Mouse (Mus musculus): ENCODE measurements at regions not wholly inside any gene's neighbourhood (a gene's known extent, or its start where the extent isn't known, plus 50 kb on each side); places are given as distances from the start of the nearest gene placed in this dataset.

GRCm38 (mm10) chr4:99503221-99503744 lies 152.8 kb upstream of the Foxd3 start:
- no peak for TF ChIP-seq POLR2A (IDR thresholded peaks at IDR 0.05; ENCODE audit: insufficient read depth, low read length)
- TF ChIP-seq CTCF (IDR thresholded peaks at IDR 0.05; ENCODE audit: low read depth, low read length): no peak
- no peak for TF ChIP-seq EP300 (IDR thresholded peaks at IDR 0.05; ENCODE audit: insufficient read depth, low read depth, low read length)
- H3K27me3 ChIP-seq (ENCODE audit: control insufficient read depth, insufficient read depth, low read length, poor library complexity, severe bottlenecking): no peaks in the 10 kb centered on the region
- no peak overlapping the region for H3K4me3 ChIP-seq (ENCODE audit: low read depth, low read length)
- H3K4me1 ChIP-seq (ENCODE audit: control insufficient read depth, insufficient read depth, low read length): no peaks in the 10 kb centered on the region
- H3K36me3 ChIP-seq (ENCODE audit: control insufficient read depth, insufficient read depth, low read length, poor library complexity, severe bottlenecking): no peaks in the 10 kb centered on the region
- H3K9ac ChIP-seq (ENCODE audit: low read depth, poor library complexity, severe bottlenecking): no peak overlapping the region
- H3K27ac ChIP-seq (ENCODE audit: insufficient read depth, low read length): no peak overlapping the region
- H3K9me3 ChIP-seq (replicated peaks; ENCODE audit: control insufficient read depth, insufficient read depth, low read length, poor library complexity, severe bottlenecking): no peaks in the 10 kb centered on the region

- no peaks in the 10 kb centered on the region for H3K4me1 ChIP-seq (ENCODE audit: control insufficient read depth, insufficient read depth, low read length)
Observed at GRCm38 (mm10) chr4:99511993-99512392, 144.1 kb upstream of the Foxd3 start.

GRCm38 (mm10) chr4:99516883-99517282 lies 139.2 kb upstream of the Foxd3 start:
- no peak overlapping the region for H3K9ac ChIP-seq (ENCODE audit: low read depth, poor library complexity, severe bottlenecking)
- no peak overlapping the region for H3K4me3 ChIP-seq (ENCODE audit: low read depth, low read length)
- no peak overlapping the region for H3K27ac ChIP-seq (ENCODE audit: insufficient read depth, low read length)
- H3K4me1 ChIP-seq (ENCODE audit: control insufficient read depth, insufficient read depth, low read length): no peaks in the 10 kb centered on the region
- TF ChIP-seq POLR2A (IDR thresholded peaks at IDR 0.05; ENCODE audit: insufficient read depth, low read length) (no peak), CTCF (IDR thresholded peaks at IDR 0.05; ENCODE audit: low read depth, low read length) (peak; percentile 62)
- no peaks in the 10 kb centered on the region for H3K36me3 ChIP-seq (ENCODE audit: control insufficient read depth, insufficient read depth, low read length, poor library complexity, severe bottlenecking)
- no peaks in the 10 kb centered on the region for H3K9me3 ChIP-seq (replicated peaks; ENCODE audit: control insufficient read depth, insufficient read depth, low read length, poor library complexity, severe bottlenecking)
- no peaks in the 10 kb centered on the region for H3K27me3 ChIP-seq (ENCODE audit: control insufficient read depth, insufficient read depth, low read length, poor library complexity, severe bottlenecking)

More at GRCm38 (mm10) chr4:99511993-99512392, 144.1 kb upstream of the Foxd3 start:
- H3K27me3 ChIP-seq (ENCODE audit: control insufficient read depth, insufficient read depth, low read length, poor library complexity, severe bottlenecking): no peaks in the 10 kb centered on the region
- no peak for TF ChIP-seq EP300 (IDR thresholded peaks at IDR 0.05; ENCODE audit: insufficient read depth, low read depth, low read length)
- no peak for TF ChIP-seq CTCF (IDR thresholded peaks at IDR 0.05; ENCODE audit: low read depth, low read length)
- no peak for TF ChIP-seq POLR2A (IDR thresholded peaks at IDR 0.05; ENCODE audit: insufficient read depth, low read length)
- H3K27ac ChIP-seq (ENCODE audit: insufficient read depth, low read length): no peak overlapping the region
- H3K4me3 ChIP-seq (ENCODE audit: low read depth, low read length): no peak overlapping the region
- no peak overlapping the region for H3K9ac ChIP-seq (ENCODE audit: low read depth, poor library complexity, severe bottlenecking)
- H3K36me3 ChIP-seq (ENCODE audit: control insufficient read depth, insufficient read depth, low read length, poor library complexity, severe bottlenecking): no peaks in the 10 kb centered on the region
- H3K9me3 ChIP-seq (replicated peaks; ENCODE audit: control insufficient read depth, insufficient read depth, low read length, poor library complexity, severe bottlenecking): no peaks in the 10 kb centered on the region

GRCm38 (mm10) chr4:99527441-99527840 lies 128.7 kb upstream of the Foxd3 start:
- no peak overlapping the region for H3K27ac ChIP-seq (ENCODE audit: insufficient read depth, low read length)
- H3K27me3 ChIP-seq (ENCODE audit: control insufficient read depth, insufficient read depth, low read length, poor library complexity, severe bottlenecking): peaks cover 1% of the 10 kb centered on the region; the same call in 1 of the 2 replicates
- H3K4me1 ChIP-seq (ENCODE audit: control insufficient read depth, insufficient read depth, low read length): no peaks in the 10 kb centered on the region
- H3K9me3 ChIP-seq (replicated peaks; ENCODE audit: control insufficient read depth, insufficient read depth, low read length, poor library complexity, severe bottlenecking): no peaks in the 10 kb centered on the region
- TF ChIP-seq POLR2A (IDR thresholded peaks at IDR 0.05; ENCODE audit: insufficient read depth, low read length): no peak
- no peak for TF ChIP-seq CTCF (IDR thresholded peaks at IDR 0.05; ENCODE audit: low read depth, low read length)
- TF ChIP-seq EP300 (IDR thresholded peaks at IDR 0.05; ENCODE audit: insufficient read depth, low read depth, low read length): no peak
- no peak overlapping the region for H3K9ac ChIP-seq (ENCODE audit: low read depth, poor library complexity, severe bottlenecking)
- H3K4me3 ChIP-seq (ENCODE audit: low read depth, low read length): no peak overlapping the region
- H3K36me3 ChIP-seq (ENCODE audit: control insufficient read depth, insufficient read depth, low read length, poor library complexity, severe bottlenecking): no peaks in the 10 kb centered on the region

- Histone ChIP-seq H3K36me3 (ENCODE audit: control insufficient read depth, insufficient read depth, low read length, poor library complexity, severe bottlenecking) (no peaks in the 10 kb centered on the region), H3K4me3 (ENCODE audit: low read depth, low read length) (no peak overlapping the region), H3K4me1 (ENCODE audit: control insufficient read depth, insufficient read depth, low read length) (no peaks in the 10 kb centered on the region), H3K9me3 (replicated peaks; ENCODE audit: control insufficient read depth, insufficient read depth, low read length, poor library complexity, severe bottlenecking) (no peaks in the 10 kb centered on the region; the same call in 1 of the 2 replicates), H3K9ac (ENCODE audit: low read depth, poor library complexity, severe bottlenecking) (no peak overlapping the region), H3K27me3 (ENCODE audit: control insufficient read depth, insufficient read depth, low read length, poor library complexity, severe bottlenecking) (no peaks in the 10 kb centered on the region), H3K27ac (ENCODE audit: insufficient read depth, low read length) (no peak overlapping the region)
- TF ChIP-seq EP300 (IDR thresholded peaks at IDR 0.05; ENCODE audit: insufficient read depth, low read depth, low read length) (no peak), CTCF (IDR thresholded peaks at IDR 0.05; ENCODE audit: low read depth, low read length) (no peak), POLR2A (IDR thresholded peaks at IDR 0.05; ENCODE audit: insufficient read depth, low read length) (no peak)
Observed at GRCm38 (mm10) chr4:99544014-99544413, 112.1 kb upstream of the Foxd3 start.

GRCm38 (mm10) chr4:99545742-99546141 lies 110.4 kb upstream of the Foxd3 start:
- H3K9ac ChIP-seq (ENCODE audit: low read depth, poor library complexity, severe bottlenecking): no peak overlapping the region
- no peaks in the 10 kb centered on the region for H3K4me1 ChIP-seq (ENCODE audit: control insufficient read depth, insufficient read depth, low read length)
- no peak overlapping the region for H3K4me3 ChIP-seq (ENCODE audit: low read depth, low read length)
- no peaks in the 10 kb centered on the region for H3K36me3 ChIP-seq (ENCODE audit: control insufficient read depth, insufficient read depth, low read length, poor library complexity, severe bottlenecking)
- H3K9me3 ChIP-seq (replicated peaks; ENCODE audit: control insufficient read depth, insufficient read depth, low read length, poor library complexity, severe bottlenecking): no peaks in the 10 kb centered on the region; the same call in 1 of the 2 replicates
- TF ChIP-seq CTCF (IDR thresholded peaks at IDR 0.05; ENCODE audit: low read depth, low read length): no peak
- no peak for TF ChIP-seq EP300 (IDR thresholded peaks at IDR 0.05; ENCODE audit: insufficient read depth, low read depth, low read length)
- no peak for TF ChIP-seq POLR2A (IDR thresholded peaks at IDR 0.05; ENCODE audit: insufficient read depth, low read length)
- no peaks in the 10 kb centered on the region for H3K27me3 ChIP-seq (ENCODE audit: control insufficient read depth, insufficient read depth, low read length, poor library complexity, severe bottlenecking)
- H3K27ac ChIP-seq (ENCODE audit: insufficient read depth, low read length): no peak overlapping the region

Data from ES-Bruce4 (cell line).